Mouse (Mus musculus): ENCODE results near the gene Ankrd11. TPM values are rescaled to one million over a fixed set of nuclear protein-coding genes. Genes with fewer than 3 reads are reported as not detected.
A peak's percentile ranks its signal among the peaks of the same experiment; 100 is the strongest.

Gene Ankrd11
- polyA plus RNA-seq, 1 experiment from 2014 or later: 63.3 TPM

DNA sequence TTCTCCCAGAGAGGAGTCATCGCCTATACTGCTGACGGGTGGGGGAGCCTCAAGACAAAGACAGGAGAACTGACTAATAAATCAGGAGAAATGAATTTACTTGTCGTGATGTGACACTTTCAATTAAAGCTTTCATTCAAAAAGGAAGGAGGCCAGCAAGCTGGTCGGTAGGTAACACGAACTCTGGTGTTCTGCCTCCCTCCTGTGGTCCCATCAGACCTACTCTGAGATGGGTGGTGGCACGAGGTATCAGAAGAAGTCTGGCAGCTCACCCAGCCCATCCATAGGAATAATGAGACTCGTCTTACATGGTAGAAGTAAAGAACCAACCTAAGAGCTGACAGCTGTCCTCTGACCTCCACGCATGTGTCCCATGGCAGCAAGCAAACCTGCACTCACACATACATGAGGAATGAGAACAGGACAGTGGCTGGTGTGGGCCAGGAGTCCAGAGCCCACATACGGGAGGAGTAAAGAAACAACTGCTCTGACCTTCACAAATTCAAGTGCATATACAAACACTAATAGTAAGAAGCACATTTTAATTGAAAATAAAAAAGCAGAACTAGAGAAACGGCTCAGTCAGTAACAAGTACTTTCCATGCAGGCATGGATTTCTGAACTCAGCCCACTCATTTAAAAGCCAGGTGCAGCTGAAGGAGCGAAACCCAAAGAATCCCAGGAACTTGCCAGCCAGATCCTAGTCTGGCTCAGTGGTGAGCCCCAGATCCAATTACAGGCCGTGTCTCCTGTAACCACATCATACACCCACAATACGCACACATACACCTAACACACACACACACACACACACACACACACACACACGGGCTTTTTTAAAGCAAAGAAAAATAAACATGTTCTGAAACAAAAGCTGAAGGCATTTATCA is 37.8 kb downstream of the Ankrd11 start:
- H3K27me3 ChIP-seq (ENCODE audit: control insufficient read depth, insufficient read depth, low read length): no peaks in the 10 kb centered on the region
- H3K36me3 ChIP-seq (ENCODE audit: control insufficient read depth, insufficient read depth, low read length): no peaks in the 10 kb centered on the region
- H3K9me3 ChIP-seq (ENCODE audit: control insufficient read depth, low read length): no peaks in the 10 kb centered on the region
- no peak for ATAC-seq (ENCODE audit: insufficient number of reproducible peaks, insufficient read depth, low FRiP score, low read depth)
- no peak overlapping the region for H3K4me2 ChIP-seq (ENCODE audit: low read length)
- 58% methylated on average over 14 of the region's 14 CpGs for WGBS
- peaks cover 13 to 53% of the 10 kb centered on the region in 2 experiments for H3K4me1 ChIP-seq (ENCODE audit: control insufficient read depth in 2 of 2, insufficient read depth in 2 of 2, low read length in 2 of 2)
- no peak overlapping the region for H3K4me3 ChIP-seq (ENCODE audit: control insufficient read depth in 1 of 2, insufficient read depth in 1 of 2, low read depth in 1 of 2, low read length in 2 of 2)
- H3K9ac ChIP-seq (ENCODE audit: low read length): no peak overlapping the region
- H3K27ac ChIP-seq (replicated peaks in 1 of 2; ENCODE audit: control insufficient read depth in 1 of 2, insufficient read depth in 1 of 2, low read depth in 2 of 2, low read length in 2 of 2): no peak overlapping the region; a peak in 2 of 4 replicates

DNA sequence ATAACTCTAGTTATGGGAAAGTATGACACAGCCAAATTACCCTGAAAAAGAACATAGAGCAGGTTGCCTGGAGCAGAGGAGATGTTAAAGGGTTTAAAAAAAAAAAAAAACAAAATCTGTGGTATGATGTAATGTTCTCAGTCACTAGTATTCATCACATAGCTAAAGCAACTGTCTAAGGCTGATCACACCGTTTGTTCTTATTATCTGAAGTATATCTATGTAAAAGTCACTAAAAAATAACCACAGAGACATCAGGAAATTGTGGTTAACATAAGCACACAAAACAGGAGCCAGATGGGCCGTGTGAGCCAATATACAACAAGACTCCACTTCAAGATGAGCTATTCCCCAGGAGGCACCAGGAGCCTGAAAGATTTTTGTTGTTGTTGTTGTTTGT is 41.8 kb downstream of the Ankrd11 start:
- Histone ChIP-seq H3K36me3 (ENCODE audit: control insufficient read depth, insufficient read depth, low read length) (no peaks in the 10 kb centered on the region), H3K4me2 (ENCODE audit: low read length) (no peak overlapping the region), H3K27ac (replicated peaks in 1 of 2; ENCODE audit: control insufficient read depth in 1 of 2, insufficient read depth in 1 of 2, low read depth in 2 of 2, low read length in 2 of 2) (no peak overlapping the region), H3K9me3 (ENCODE audit: control insufficient read depth, low read length) (no peaks in the 10 kb centered on the region), H3K4me1 (ENCODE audit: control insufficient read depth in 2 of 2, insufficient read depth in 2 of 2, low read length in 2 of 2) (peaks cover 10 to 43% of the 10 kb centered on the region in 2 experiments), H3K27me3 (ENCODE audit: control insufficient read depth, insufficient read depth, low read length) (no peaks in the 10 kb centered on the region), H3K9ac (ENCODE audit: low read length) (no peak overlapping the region), H3K4me3 (ENCODE audit: control insufficient read depth in 1 of 2, insufficient read depth in 1 of 2, low read depth in 1 of 2, low read length in 2 of 2) (no peak overlapping the region)
- ATAC-seq (ENCODE audit: insufficient number of reproducible peaks, insufficient read depth, low FRiP score, low read depth): no peak
- WGBS: 65% methylated on average over 2 of the region's 2 CpGs

DNA sequence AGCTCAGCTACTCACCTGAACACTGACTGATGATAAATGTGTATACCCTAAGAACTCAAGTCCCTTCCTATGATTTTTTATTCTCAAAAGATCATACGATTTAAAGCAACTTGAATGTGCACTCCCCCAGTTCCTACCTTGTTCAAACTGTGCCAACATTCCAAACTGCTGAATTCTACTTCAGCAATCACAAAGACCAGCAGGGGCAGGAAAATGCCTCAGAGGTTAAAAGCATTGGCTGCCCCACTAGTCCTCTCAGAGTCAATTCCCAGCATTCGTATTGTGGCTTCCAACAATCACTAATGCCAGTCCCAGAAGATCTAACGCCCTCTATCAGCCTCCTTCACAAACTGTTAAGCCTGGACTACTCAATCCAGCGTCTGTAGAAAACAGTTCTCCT is 44.1 kb downstream of the Ankrd11 start:
- Histone ChIP-seq H3K4me2 (ENCODE audit: low read length) (no peak overlapping the region), H3K27ac (replicated peaks in 1 of 2; ENCODE audit: control insufficient read depth in 1 of 2, insufficient read depth in 1 of 2, low read depth in 2 of 2, low read length in 2 of 2) (peak overlapping the region in 1 of 2 experiments; percentile 33; a peak in 1 of 4 replicates), H3K9me3 (ENCODE audit: control insufficient read depth, low read length) (no peaks in the 10 kb centered on the region), H3K27me3 (ENCODE audit: control insufficient read depth, insufficient read depth, low read length) (no peaks in the 10 kb centered on the region), H3K36me3 (ENCODE audit: control insufficient read depth, insufficient read depth, low read length) (no peaks in the 10 kb centered on the region), H3K4me1 (ENCODE audit: control insufficient read depth in 2 of 2, insufficient read depth in 2 of 2, low read length in 2 of 2) (peaks cover 6 to 30% of the 10 kb centered on the region in 2 experiments), H3K9ac (ENCODE audit: low read length) (no peak overlapping the region; the same call in 1 of the 2 replicates), H3K4me3 (ENCODE audit: control insufficient read depth in 1 of 2, insufficient read depth in 1 of 2, low read depth in 1 of 2, low read length in 2 of 2) (no peak overlapping the region)
- ATAC-seq (ENCODE audit: insufficient number of reproducible peaks, insufficient read depth, low FRiP score, low read depth): no peak
- 48% methylated on average over 4 of the region's 4 CpGs for WGBS

DNA sequence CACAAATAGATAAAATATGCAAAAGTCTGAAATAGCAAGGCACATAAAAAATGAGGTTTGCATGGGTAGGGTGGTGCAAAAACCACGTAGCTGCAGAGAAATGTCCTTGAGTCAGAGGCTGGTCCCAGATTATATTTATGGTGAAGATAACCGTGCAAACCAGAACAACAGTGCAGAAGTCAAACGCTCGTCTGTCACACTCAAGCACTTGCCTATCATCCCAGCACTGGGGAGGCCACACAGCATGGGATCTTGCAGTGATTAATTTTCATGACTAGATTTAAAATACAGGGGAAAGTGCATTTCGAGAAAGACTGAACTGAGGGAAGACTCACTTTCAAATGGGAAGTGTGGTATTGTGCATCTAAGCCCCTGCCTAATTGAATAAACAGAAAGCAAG is 48.3 kb downstream of the Ankrd11 start:
- Histone ChIP-seq H3K27ac (replicated peaks in 1 of 2; ENCODE audit: control insufficient read depth in 1 of 2, insufficient read depth in 1 of 2, low read depth in 2 of 2, low read length in 2 of 2) (no peak overlapping the region), H3K4me1 (ENCODE audit: control insufficient read depth in 2 of 2, insufficient read depth in 2 of 2, low read length in 2 of 2) (peaks cover 3 to 45% of the 10 kb centered on the region in 2 experiments), H3K4me2 (ENCODE audit: low read length) (no peak overlapping the region), H3K9ac (ENCODE audit: low read length) (no peak overlapping the region), H3K27me3 (ENCODE audit: control insufficient read depth, insufficient read depth, low read length) (no peaks in the 10 kb centered on the region), H3K4me3 (ENCODE audit: control insufficient read depth in 1 of 2, insufficient read depth in 1 of 2, low read depth in 1 of 2, low read length in 2 of 2) (no peak overlapping the region), H3K36me3 (ENCODE audit: control insufficient read depth, insufficient read depth, low read length) (no peaks in the 10 kb centered on the region), H3K9me3 (ENCODE audit: control insufficient read depth, low read length) (no peaks in the 10 kb centered on the region)
- WGBS: 27% methylated on average over 5 of the region's 5 CpGs
- ATAC-seq (ENCODE audit: insufficient number of reproducible peaks, insufficient read depth, low FRiP score, low read depth): no peak

DNA sequence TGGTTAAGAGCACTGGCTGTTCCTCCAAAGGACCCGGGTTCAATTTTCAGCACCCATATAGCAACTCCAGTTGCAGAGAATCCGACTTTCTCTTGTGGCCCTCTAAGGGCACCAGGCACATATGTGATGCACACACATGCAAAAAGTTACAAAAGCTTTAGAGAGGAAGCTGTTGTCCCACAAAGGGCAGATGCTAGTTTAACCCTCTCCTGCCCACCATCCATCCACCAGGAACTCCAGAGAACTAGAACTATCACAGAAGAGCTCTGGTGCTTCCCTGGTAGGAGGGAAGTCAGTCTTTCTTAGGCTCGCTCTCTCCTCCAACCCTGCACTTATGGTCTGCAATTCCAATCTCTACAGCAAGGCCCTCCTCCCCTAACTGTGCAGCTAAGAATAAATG is 49.0 kb downstream of the Ankrd11 start:
- WGBS: 72% methylated on average over 3 of the region's 3 CpGs
- Histone ChIP-seq H3K27ac (replicated peaks in 1 of 2; ENCODE audit: control insufficient read depth in 1 of 2, insufficient read depth in 1 of 2, low read depth in 2 of 2, low read length in 2 of 2) (no peak overlapping the region), H3K36me3 (ENCODE audit: control insufficient read depth, insufficient read depth, low read length) (no peaks in the 10 kb centered on the region), H3K9ac (ENCODE audit: low read length) (no peak overlapping the region), H3K4me2 (ENCODE audit: low read length) (no peak overlapping the region), H3K4me3 (ENCODE audit: control insufficient read depth in 1 of 2, insufficient read depth in 1 of 2, low read depth in 1 of 2, low read length in 2 of 2) (no peak overlapping the region), H3K4me1 (ENCODE audit: control insufficient read depth in 2 of 2, insufficient read depth in 2 of 2, low read length in 2 of 2) (peaks cover 3 to 39% of the 10 kb centered on the region in 2 experiments), H3K27me3 (ENCODE audit: control insufficient read depth, insufficient read depth, low read length) (no peaks in the 10 kb centered on the region), H3K9me3 (ENCODE audit: control insufficient read depth, low read length) (no peaks in the 10 kb centered on the region)
- no peak for ATAC-seq (ENCODE audit: insufficient number of reproducible peaks, insufficient read depth, low FRiP score, low read depth)

DNA sequence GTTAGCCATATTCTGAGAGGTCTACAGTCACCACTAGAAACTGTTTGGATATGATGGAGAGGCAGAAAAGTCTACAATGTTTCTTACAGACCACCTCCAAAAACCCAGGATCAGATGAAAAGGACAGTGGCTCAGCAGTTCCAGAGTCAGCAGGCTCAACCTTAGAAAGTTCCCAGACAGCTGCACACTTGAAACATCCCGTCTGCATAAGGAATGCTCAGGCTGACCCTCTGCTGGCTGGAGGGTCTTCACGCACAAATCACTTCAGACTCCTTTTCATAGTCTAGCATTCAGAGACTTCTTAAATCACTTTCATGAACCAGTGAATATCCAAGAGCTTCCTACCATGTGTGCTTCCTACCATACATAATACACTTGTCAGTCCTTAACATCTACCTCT is 49.8 kb downstream of the Ankrd11 start:
- WGBS: 52% methylated on average over 2 of the region's 2 CpGs
- H3K4me3 ChIP-seq (ENCODE audit: control insufficient read depth in 1 of 2, insufficient read depth in 1 of 2, low read depth in 1 of 2, low read length in 2 of 2): no peak overlapping the region
- H3K27ac ChIP-seq (replicated peaks in 1 of 2; ENCODE audit: control insufficient read depth in 1 of 2, insufficient read depth in 1 of 2, low read depth in 2 of 2, low read length in 2 of 2): no peak overlapping the region
- no peak overlapping the region for H3K9ac ChIP-seq (ENCODE audit: low read length)
- H3K4me2 ChIP-seq (ENCODE audit: low read length): no peak overlapping the region
- no peaks in the 10 kb centered on the region for H3K36me3 ChIP-seq (ENCODE audit: control insufficient read depth, insufficient read depth, low read length)
- ATAC-seq (ENCODE audit: insufficient number of reproducible peaks, insufficient read depth, low FRiP score, low read depth): no peak
- H3K9me3 ChIP-seq (ENCODE audit: control insufficient read depth, low read length): no peaks in the 10 kb centered on the region
- no peaks in the 10 kb centered on the region for H3K27me3 ChIP-seq (ENCODE audit: control insufficient read depth, insufficient read depth, low read length)
- peaks cover 4 to 38% of the 10 kb centered on the region in 2 experiments for H3K4me1 ChIP-seq (ENCODE audit: control insufficient read depth in 2 of 2, insufficient read depth in 2 of 2, low read length in 2 of 2)

DNA sequence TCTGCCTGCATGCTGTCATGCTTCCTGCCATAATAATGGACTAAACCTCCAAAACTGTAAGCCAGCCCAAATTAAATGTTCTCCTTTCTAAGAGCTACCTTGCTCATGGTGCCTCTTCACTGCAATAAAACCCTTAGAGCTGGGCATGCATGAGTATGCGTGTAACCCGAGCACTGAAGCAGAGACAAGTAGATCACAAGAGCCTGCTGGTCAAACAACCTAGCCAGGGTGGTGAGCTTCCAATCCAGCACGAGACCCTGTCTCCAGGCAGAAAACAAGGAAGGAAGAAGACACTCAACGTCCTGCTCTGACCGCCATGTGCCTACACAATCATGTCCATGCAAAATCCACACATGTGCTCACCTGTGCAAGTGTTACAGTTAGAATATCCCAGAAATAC is 50.7 kb downstream of the Ankrd11 start:
- Histone ChIP-seq H3K4me1 (ENCODE audit: control insufficient read depth in 2 of 2, insufficient read depth in 2 of 2, low read length in 2 of 2) (peaks cover 6 to 47% of the 10 kb centered on the region in 2 experiments), H3K27me3 (ENCODE audit: control insufficient read depth, insufficient read depth, low read length) (no peaks in the 10 kb centered on the region), H3K4me2 (ENCODE audit: low read length) (no peak overlapping the region), H3K36me3 (ENCODE audit: control insufficient read depth, insufficient read depth, low read length) (no peaks in the 10 kb centered on the region), H3K9ac (ENCODE audit: low read length) (no peak overlapping the region), H3K9me3 (ENCODE audit: control insufficient read depth, low read length) (no peaks in the 10 kb centered on the region), H3K4me3 (ENCODE audit: control insufficient read depth in 1 of 2, insufficient read depth in 1 of 2, low read depth in 1 of 2, low read length in 2 of 2) (no peak overlapping the region), H3K27ac (replicated peaks in 1 of 2; ENCODE audit: control insufficient read depth in 1 of 2, insufficient read depth in 1 of 2, low read depth in 2 of 2, low read length in 2 of 2) (no peak overlapping the region)
- no peak for ATAC-seq (ENCODE audit: insufficient number of reproducible peaks, insufficient read depth, low FRiP score, low read depth)
- 87% methylated on average over 5 of the region's 5 CpGs for WGBS

Data from heart, embryonic 14.5 days (tissue).